Mouse (Mus musculus) forebrain, embryonic 11.5 days (tissue): ENCODE data around the gene Hectd3. TPM values are rescaled to one million over a fixed set of nuclear protein-coding genes. Genes with fewer than 3 reads are reported as not detected.

Experiments
- ATAC-seq: fragments of 200-750 bp; cut with Nextera tagmentation; replicated peaks from 2 replicates; pipeline ENCODE4 v1.8.0; 2017; ENCODE audit warnings: moderate TSS enrichment; ENCODE audit not compliant: low FRiP score
- DNase-seq: peaks from one replicate; pipeline ENCODE4 v3.0.0-alpha.2; 2017; ENCODE audit warnings: low spot score
- H3K27ac ChIP-seq: fragments of 300-500 bp; sonication (generic); 2 replicates; pipeline ENCODE4 v1.5.1; 2014; ENCODE audit warnings: low read depth, low read length
- H3K27me3 ChIP-seq: fragments of 300-500 bp; sonication (generic); 2 replicates; pipeline ENCODE4 v1.6.1; 2014; ENCODE audit warnings: mild to moderate bottlenecking, low read length, mixed read lengths; ENCODE audit not compliant: control insufficient read depth, insufficient read depth
- H3K36me3 ChIP-seq: fragments of 300-500 bp; sonication (generic); 2 replicates; pipeline ENCODE4 v1.6.1; 2014; ENCODE audit warnings: mild to moderate bottlenecking, low read length, moderate library complexity, mixed read lengths; ENCODE audit not compliant: control insufficient read depth, insufficient read depth
- H3K4me1 ChIP-seq: fragments of 300-500 bp; sonication (generic); replicated peaks from 2 replicates; pipeline ENCODE4 v1.6.1; 2014; ENCODE audit warnings: low read length, mixed read lengths; ENCODE audit not compliant: control insufficient read depth, insufficient read depth
- H3K4me2 ChIP-seq: fragments of 300-500 bp; sonication (generic); 2 replicates; pipeline ENCODE4 v1.6.1; 2014; ENCODE audit warnings: low read depth, mild to moderate bottlenecking, low read length, moderate library complexity, mixed read lengths; ENCODE audit not compliant: severe bottlenecking
- H3K4me3 ChIP-seq: fragments of 300-500 bp; sonication (generic); 2 replicates; pipeline ENCODE4 v1.5.1; 2014; ENCODE audit warnings: low read depth, low read length
- H3K9ac ChIP-seq: fragments of 300-500 bp; sonication (generic); 2 replicates; pipeline ENCODE4 v1.6.1; 2014; ENCODE audit warnings: low read length
- H3K9me3 ChIP-seq: fragments of 300-500 bp; sonication (generic); 2 replicates; pipeline ENCODE4 v1.6.1; 2016; ENCODE audit warnings: low read length, mixed read lengths; ENCODE audit not compliant: control insufficient read depth
- WGBS: fragments of 180-500 bp; shearing (Covaris S2); extraction: QIAGEN DNeasy Blood & Tissue Kit; methylation state at CpG from one replicate; pipeline ENCODE4 v1.1.7; 2014; 5-methylcytosine and 5-hydroxymethylcytosine counted together
- polyA plus RNA-seq: library from polyadenylated mRNA; unstranded; fragments of >200 nt; fragmentation: Nextera tagmentation; extraction: Ambion mirVana; gene quantifications from 2 replicates; pipeline ENCODE4 v1.2.1, GENCODE M21; 2014

Hectd3 gene
- 12.7 and 13.7 TPM in 2 replicates for polyA plus RNA-seq

- ATAC-seq = peak; percentile 63
- Histone ChIP-seq H3K9ac (peak within 1 kb of the TSS; percentile 77), H3K36me3 (no peaks in the 10 kb centered on the region), H3K27me3 (no peaks in the 10 kb centered on the region), H3K4me2 (peak within 1 kb of the TSS; percentile 98), H3K4me1 (peaks cover 14% of the 10 kb centered on the region), H3K27ac (peak within 1 kb of the TSS; percentile 57; the same call in 1 of the 2 replicates), H3K9me3 (no peaks in the 10 kb centered on the region), H3K4me3 (peak within 1 kb of the TSS; percentile 90)
- peak; percentile 82 for DNase-seq
- WGBS = under 1% methylated on average over 58 of the region's 58 CpGs
Measured at GRCm38 (mm10) chr4:116995131-116995797, at the start of gene Hectd3. Gene Hectd3 (plus strand): TSS chr4:116995317.

GRCm38 (mm10) chr4:116951642-116952041, 43.5 kb upstream of the Hectd3 start:
- 57% methylated on average over 1 of the region's 1 CpGs for WGBS
- no peak overlapping the region for H3K4me2 ChIP-seq
- no peaks in the 10 kb centered on the region for H3K36me3 ChIP-seq
- H3K27ac ChIP-seq = no peak overlapping the region
- DNase-seq = no peak
- no peak overlapping the region for H3K4me3 ChIP-seq
- no peak for ATAC-seq
- no peaks in the 10 kb centered on the region for H3K27me3 ChIP-seq
- H3K9ac ChIP-seq = no peak overlapping the region
- H3K9me3 ChIP-seq = no peaks in the 10 kb centered on the region
- H3K4me1 ChIP-seq = no peaks in the 10 kb centered on the region

- Histone ChIP-seq H3K27ac (no peak overlapping the region), H3K9ac (no peak overlapping the region), H3K27me3 (no peaks in the 10 kb centered on the region), H3K36me3 (no peaks in the 10 kb centered on the region), H3K4me3 (no peak overlapping the region), H3K4me1 (no peaks in the 10 kb centered on the region), H3K4me2 (no peak overlapping the region), H3K9me3 (no peaks in the 10 kb centered on the region)
- no peak for DNase-seq
- ATAC-seq = no peak
- WGBS = 88% methylated on average over 7 of the region's 7 CpGs
Measured at GRCm38 (mm10) chr4:116954951-116955350, 40.2 kb upstream of the Hectd3 start.

GRCm38 (mm10) chr4:116976503-116976902, 18.6 kb upstream of the Hectd3 start:
- Histone ChIP-seq H3K9ac (no peak overlapping the region), H3K27ac (no peak overlapping the region), H3K4me3 (no peak overlapping the region), H3K27me3 (no peaks in the 10 kb centered on the region), H3K4me2 (no peak overlapping the region), H3K4me1 (no peaks in the 10 kb centered on the region), H3K9me3 (no peaks in the 10 kb centered on the region), H3K36me3 (no peaks in the 10 kb centered on the region; the same call in none of the 2 replicates)
- WGBS = 77% methylated on average over 2 of the region's 2 CpGs
- DNase-seq = no peak
- ATAC-seq = no peak

- Histone ChIP-seq H3K36me3 (peaks cover 2% of the 10 kb centered on the region; the same call in 1 of the 2 replicates), H3K27me3 (no peaks in the 10 kb centered on the region), H3K4me1 (no peaks in the 10 kb centered on the region), H3K27ac (no peak overlapping the region), H3K4me2 (no peak overlapping the region), H3K9ac (no peak overlapping the region), H3K4me3 (no peak overlapping the region), H3K9me3 (no peaks in the 10 kb centered on the region)
- WGBS = 95% methylated on average over 7 of the region's 7 CpGs
- DNase-seq (no peak), ATAC-seq (no peak)
Measured at GRCm38 (mm10) chr4:116985681-116986080, 9.4 kb upstream of the Hectd3 start.

- no peak overlapping the region for H3K27ac ChIP-seq
- 66% methylated on average over 17 of the region's 17 CpGs for WGBS
- no peaks in the 10 kb centered on the region for H3K9me3 ChIP-seq
- no peak overlapping the region for H3K4me3 ChIP-seq
- H3K27me3 ChIP-seq = no peaks in the 10 kb centered on the region
- H3K36me3 ChIP-seq = peaks cover 2% of the 10 kb centered on the region; the same call in 1 of the 2 replicates
- no peak overlapping the region for H3K4me2 ChIP-seq
- peak; percentile 78 for DNase-seq
- no peak overlapping the region for H3K9ac ChIP-seq
- no peaks in the 10 kb centered on the region for H3K4me1 ChIP-seq
- ATAC-seq = peak; percentile 53; the same call in 1 of the 2 replicates
Measured at GRCm38 (mm10) chr4:116986400-116987121, 8.6 kb upstream of the Hectd3 start.

GRCm38 (mm10) chr4:116987122-116987456, 8.0 kb upstream of the Hectd3 start:
- DNase-seq (no peak), ATAC-seq (no peak; the same call in 1 of the 2 replicates)
- Histone ChIP-seq H3K27me3 (no peaks in the 10 kb centered on the region), H3K4me3 (no peak overlapping the region), H3K4me2 (no peak overlapping the region), H3K9me3 (no peaks in the 10 kb centered on the region), H3K9ac (no peak overlapping the region), H3K4me1 (no peaks in the 10 kb centered on the region), H3K36me3 (peaks cover 2% of the 10 kb centered on the region; the same call in 1 of the 2 replicates), H3K27ac (no peak overlapping the region)
- WGBS = 74% methylated on average over 5 of the region's 5 CpGs

- peaks cover 2% of the 10 kb centered on the region; the same call in 1 of the 2 replicates for H3K36me3 ChIP-seq
Measured at GRCm38 (mm10) chr4:116989731-116990130, 5.4 kb upstream of the Hectd3 start.

More at GRCm38 (mm10) chr4:116989731-116990130, 5.4 kb upstream of the Hectd3 start:
- Histone ChIP-seq H3K4me3 (no peak overlapping the region), H3K9me3 (no peaks in the 10 kb centered on the region), H3K4me1 (peaks cover 5% of the 10 kb centered on the region), H3K9ac (no peak overlapping the region), H3K4me2 (no peak overlapping the region), H3K27ac (no peak overlapping the region), H3K27me3 (no peaks in the 10 kb centered on the region)
- WGBS = 56% methylated on average over 6 of the region's 6 CpGs
- no peak for DNase-seq
- no peak for ATAC-seq
